Mouse (Mus musculus) heart, adult 18-20 months (tissue): ENCODE measurements around the gene Naa15. TPM values are rescaled to one million over a fixed set of nuclear protein-coding genes. Genes with fewer than 3 reads are reported as not detected.
"Not testable (repeated sequence)": the region's sequence is repeated elsewhere in the genome, so short reads cannot be mapped to it uniquely, and the experiment has no call there.

Source experiments
- DNase-seq, 2 experiments: peaks; one replicate each; pipeline ENCODE4 v3.0.0; 2021 to 2022; ENCODE audit warnings: mixed read lengths in 1 of 2
- total RNA-seq, 2 experiments: library from RNA; stranded (reverse); gene quantifications; 2 replicates each; pipeline ENCODE4 v1.2.3; 2021

The Naa15 gene
- total RNA-seq, 2 experiments from 2014 or later: 54.8 TPM

- DNase-seq: no peak
These were observed 21.3 kb upstream of the Naa15 start for GRCm38 (mm10) chr3:51393651-51394050.

GRCm38 (mm10) chr3:51394881-51395280 lies 20.1 kb upstream of the Naa15 start:
- no peak for DNase-seq

GRCm38 (mm10) chr3:51395461-51396145 lies 19.3 kb upstream of the Naa15 start:
- DNase-seq: no peak

- peak; percentile 68 to 84 for DNase-seq
These were observed 18.5 kb upstream of the Naa15 start, which contains the start of gene Mgarp for GRCm38 (mm10) chr3:51396219-51397068. Gene Mgarp (minus strand): TSS chr3:51396738.

GRCm38 (mm10) chr3:51397700-51398299 lies 17.1 kb upstream of the Naa15 start:
- no peak for DNase-seq

- no peak for DNase-seq
These were observed 16.3 kb upstream of the Naa15 start for GRCm38 (mm10) chr3:51398667-51399066.

- no peak for DNase-seq
These were observed 15.4 kb upstream of the Naa15 start for GRCm38 (mm10) chr3:51399531-51399930.

- no peak for DNase-seq
These were observed 14.3 kb upstream of the Naa15 start for GRCm38 (mm10) chr3:51400682-51401081.

GRCm38 (mm10) chr3:51402054-51402453 lies 12.9 kb upstream of the Naa15 start:
- DNase-seq: not testable (repeated sequence)

- DNase-seq: no peak
These were observed 12.3 kb upstream of the Naa15 start for GRCm38 (mm10) chr3:51402628-51403027.

GRCm38 (mm10) chr3:51407870-51408560 lies 6.9 kb upstream of the Naa15 start:
- DNase-seq: no peak

- DNase-seq: peak; percentile 95 to 99
These were observed 6.3 kb upstream of the Naa15 start, which contains the start of gene Ndufc1 for GRCm38 (mm10) chr3:51408561-51409183. Gene Ndufc1 (minus strand): TSS chr3:51408988.

GRCm38 (mm10) chr3:51412457-51412856 lies 2.5 kb upstream of the Naa15 start:
- no peak for DNase-seq

GRCm38 (mm10) chr3:51413276-51413675 lies 1.7 kb upstream of the Naa15 start:
- peak in 1 of 2 experiments; percentile 39 for DNase-seq

- no peak for DNase-seq
These were observed 1.1 kb downstream of the Naa15 start for GRCm38 (mm10) chr3:51416073-51416363.

GRCm38 (mm10) chr3:51416364-51417134 lies 1.6 kb downstream of the Naa15 start:
- DNase-seq: peak; percentile 49 to 64

GRCm38 (mm10) chr3:51417135-51417458 lies 2.1 kb downstream of the Naa15 start:
- no peak for DNase-seq

- DNase-seq: no peak
These were observed 2.5 kb downstream of the Naa15 start for GRCm38 (mm10) chr3:51417485-51417884.

- no peak for DNase-seq
These were observed 3.0 kb downstream of the Naa15 start for GRCm38 (mm10) chr3:51417966-51418365.

GRCm38 (mm10) chr3:51421921-51422320 lies 7.0 kb downstream of the Naa15 start:
- no peak for DNase-seq

GRCm38 (mm10) chr3:51425394-51425793 lies 10.4 kb downstream of the Naa15 start:
- DNase-seq: no peak
